Mouse (Mus musculus): Measurements from ENCODE around the gene Wfikkn2. TPM values are rescaled to one million over a fixed set of nuclear protein-coding genes. Genes with fewer than 3 reads are reported as not detected.

The Wfikkn2 gene
- polyA plus RNA-seq, 1 experiment from 2014 or later, result 0.15 TPM

DNA sequence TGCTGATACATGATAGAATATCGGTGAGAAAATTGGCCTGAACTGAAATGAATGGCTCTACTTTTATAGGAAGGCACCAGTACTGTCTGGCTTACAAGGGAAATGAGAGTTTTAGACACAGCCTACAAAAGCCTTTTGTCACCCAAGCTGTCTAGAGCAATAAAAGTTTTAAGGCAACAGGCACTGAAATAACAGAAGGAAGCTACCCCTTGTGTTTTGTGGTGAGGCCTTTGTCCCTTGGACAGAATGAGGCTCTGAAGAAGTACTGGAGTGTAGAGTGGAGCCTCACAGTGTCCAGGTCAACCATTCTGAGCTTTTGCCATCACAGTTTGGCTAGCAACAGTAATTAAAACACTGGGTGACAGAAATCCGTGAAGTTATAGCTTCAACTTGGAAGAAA lies 29.6 kb downstream of the Wfikkn2 start:
- ATAC-seq (ENCODE audit: insufficient read depth), result no peak
- H3K36me3 ChIP-seq (replicated peaks), result peaks cover 13% of the 10 kb centered on the region
- H3K9ac ChIP-seq, result no peak overlapping the region
- H3K4me1 ChIP-seq (replicated peaks), result peaks cover 24% of the 10 kb centered on the region
- 45% methylated on average over 2 of the region's 2 CpGs for WGBS (ENCODE audit: insufficient replicate concordance)
- H3K4me2 ChIP-seq, result no peak overlapping the region
- no peaks in the 10 kb centered on the region for H3K9me3 ChIP-seq (replicated peaks)
- H3K27ac ChIP-seq (replicated peaks), result no peak overlapping the region
- peaks cover 13% of the 10 kb centered on the region for H3K27me3 ChIP-seq
- no peak overlapping the region for H3K4me3 ChIP-seq (replicated peaks)

- peaks cover 24% of the 10 kb centered on the region for H3K4me1 ChIP-seq (replicated peaks)
- H3K9ac ChIP-seq, result no peak overlapping the region
- no peak for ATAC-seq (ENCODE audit: insufficient read depth)
- no peaks in the 10 kb centered on the region for H3K9me3 ChIP-seq (replicated peaks)
- no peak overlapping the region for H3K27ac ChIP-seq (replicated peaks)
- no peak overlapping the region for H3K4me3 ChIP-seq (replicated peaks)
- H3K4me2 ChIP-seq, result no peak overlapping the region
- H3K36me3 ChIP-seq (replicated peaks), result peaks cover 13% of the 10 kb centered on the region
- 90% methylated on average over 3 of the region's 3 CpGs for WGBS (ENCODE audit: insufficient replicate concordance)
- peaks cover 11% of the 10 kb centered on the region for H3K27me3 ChIP-seq
These were observed 30.2 kb downstream of the Wfikkn2 start for GRCm38 (mm10) chr11:94215581-94215980.

- H3K36me3 ChIP-seq (replicated peaks), result peaks cover 13% of the 10 kb centered on the region
- peaks cover 27% of the 10 kb centered on the region for H3K4me1 ChIP-seq (replicated peaks)
- H3K4me2 ChIP-seq, result 0 out of 2 replicates have a peak overlapping the region, but pooled peaks have one; percentile 10
- no peaks in the 10 kb centered on the region for H3K9me3 ChIP-seq (replicated peaks)
- H3K9ac ChIP-seq, result no peak overlapping the region
- H3K4me3 ChIP-seq (replicated peaks), result no peak overlapping the region
- no peak overlapping the region for H3K27ac ChIP-seq (replicated peaks)
- 89% methylated on average over 29 of the region's 29 CpGs for WGBS (ENCODE audit: insufficient replicate concordance)
- H3K27me3 ChIP-seq, result peaks cover under 1% of the 10 kb centered on the region
- no peak for ATAC-seq (ENCODE audit: insufficient read depth)
These were observed 31.8 kb downstream of the Wfikkn2 start for GRCm38 (mm10) chr11:94213735-94214594.

GRCm38 (mm10) chr11:94212997-94213396 lies 32.8 kb downstream of the Wfikkn2 start:
- H3K4me3 ChIP-seq (replicated peaks), result peak overlapping the region; percentile 92

GRCm38 (mm10) chr11:94212489-94212836 lies 33.3 kb downstream of the Wfikkn2 start:
- H3K9ac ChIP-seq, result peak overlapping the region; percentile 98
- H3K9me3 ChIP-seq (replicated peaks), result no peaks in the 10 kb centered on the region
- H3K4me3 ChIP-seq (replicated peaks), result peak overlapping the region; percentile 92
- peak overlapping the region; percentile 95 for H3K27ac ChIP-seq (replicated peaks)
- peak overlapping the region; percentile 98 for H3K4me2 ChIP-seq
- H3K36me3 ChIP-seq (replicated peaks), result peaks cover 13% of the 10 kb centered on the region
- no peaks in the 10 kb centered on the region for H3K27me3 ChIP-seq
- WGBS (ENCODE audit: insufficient replicate concordance), result 6% methylated on average over 7 of the region's 7 CpGs
- peaks cover 27% of the 10 kb centered on the region for H3K4me1 ChIP-seq (replicated peaks)
- no peak for ATAC-seq (ENCODE audit: insufficient read depth)

More at GRCm38 (mm10) chr11:94212997-94213396, 32.8 kb downstream of the Wfikkn2 start:
- peak overlapping the region; percentile 98 for H3K4me2 ChIP-seq
- H3K27me3 ChIP-seq, result no peaks in the 10 kb centered on the region
- peaks cover 27% of the 10 kb centered on the region for H3K4me1 ChIP-seq (replicated peaks)
- H3K27ac ChIP-seq (replicated peaks), result no peak overlapping the region
- no peaks in the 10 kb centered on the region for H3K9me3 ChIP-seq (replicated peaks)
- WGBS (ENCODE audit: insufficient replicate concordance), result 80% methylated on average over 4 of the region's 4 CpGs
- H3K36me3 ChIP-seq (replicated peaks), result peaks cover 13% of the 10 kb centered on the region
- ATAC-seq (ENCODE audit: insufficient read depth), result no peak
- no peak overlapping the region for H3K9ac ChIP-seq

DNA sequence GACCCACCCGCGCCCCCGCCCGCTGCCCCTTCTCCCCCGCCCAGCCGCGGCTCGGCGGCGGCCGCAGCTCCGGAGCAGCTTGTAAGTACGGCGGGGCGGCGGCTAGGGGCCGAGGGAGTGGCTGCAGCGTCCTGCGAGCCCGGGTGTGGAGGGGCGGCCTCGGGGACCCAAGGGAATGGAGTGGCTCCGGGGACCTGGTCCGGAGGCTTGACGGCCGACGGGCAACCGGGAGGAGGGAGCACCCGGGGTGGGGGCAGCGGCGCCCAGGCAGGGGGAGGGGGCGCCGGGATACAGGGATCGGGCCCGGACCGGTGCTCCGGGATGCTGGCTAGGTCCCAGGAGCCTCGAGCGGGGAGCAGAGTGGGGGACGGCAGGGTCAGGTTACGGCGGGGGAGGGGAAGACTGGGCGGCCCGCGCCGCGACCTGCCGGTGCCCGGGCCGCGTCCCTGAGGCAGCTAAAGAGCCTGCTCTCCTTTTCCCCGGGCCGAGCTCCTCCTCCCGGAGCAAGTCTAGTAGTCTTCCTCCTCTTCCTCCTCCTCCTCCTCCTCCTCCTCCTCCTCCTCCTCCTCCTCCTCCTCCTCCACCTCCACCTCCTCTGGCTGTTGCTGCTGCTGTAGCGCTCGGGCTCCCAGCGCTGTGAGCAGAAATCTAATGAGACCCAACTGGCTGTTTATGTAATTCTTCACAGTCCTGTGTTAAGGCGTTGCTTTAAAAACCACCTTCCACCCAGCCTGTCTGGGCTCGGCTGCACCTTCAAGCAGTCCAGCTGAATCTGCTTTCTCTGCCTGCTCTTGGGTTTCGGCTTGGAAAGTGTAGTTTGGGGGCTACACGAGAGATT lies 33.9 kb downstream of the Wfikkn2 start:
- peaks cover 13% of the 10 kb centered on the region for H3K36me3 ChIP-seq (replicated peaks)
- WGBS (ENCODE audit: insufficient replicate concordance), result 1% methylated on average over 50 of the region's 61 CpGs
- peak overlapping the region; percentile 98 for H3K4me2 ChIP-seq
- H3K4me1 ChIP-seq (replicated peaks), result peaks cover 27% of the 10 kb centered on the region
- H3K9me3 ChIP-seq (replicated peaks), result no peaks in the 10 kb centered on the region
- peak overlapping the region; percentile 92 for H3K4me3 ChIP-seq (replicated peaks)
- H3K27ac ChIP-seq (replicated peaks), result peak overlapping the region; percentile 95
- no peaks in the 10 kb centered on the region for H3K27me3 ChIP-seq
- ATAC-seq (ENCODE audit: insufficient read depth), result peak; percentile 38
- H3K9ac ChIP-seq, result peak overlapping the region; percentile 98

DNA sequence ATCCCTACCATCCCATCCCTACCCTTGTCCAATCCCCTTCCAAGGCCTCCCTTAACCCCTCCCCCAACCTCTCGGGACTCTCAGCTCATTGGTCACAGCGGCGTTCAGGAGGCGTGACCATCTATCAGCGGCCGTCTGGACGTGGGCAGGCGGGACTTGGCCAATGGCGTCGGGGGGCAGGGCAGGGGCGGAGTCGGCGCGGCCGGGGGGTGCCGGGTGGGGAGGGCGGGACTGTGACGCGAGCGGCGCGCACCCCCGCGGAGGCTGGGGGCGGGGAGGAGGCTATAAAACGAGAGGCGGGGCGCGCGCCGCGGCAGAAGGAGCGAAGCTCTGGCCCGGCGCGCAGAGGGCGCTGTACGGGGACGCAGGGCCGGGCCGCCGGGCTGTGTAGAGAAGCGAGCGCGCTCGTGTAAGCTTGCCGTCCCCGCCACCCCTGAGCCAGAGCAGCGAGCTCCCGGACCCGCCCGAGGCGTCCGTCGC lies 34.6 kb downstream of the Wfikkn2 start, which contains the start of gene Tob1:
TSS of gene Tob1 (plus strand) at position 331 of the 480 bp plus-strand sequence.
- Histone ChIP-seq H3K4me1 (replicated peaks) (peaks cover 28% of the 10 kb centered on the region), H3K36me3 (replicated peaks) (peaks cover 13% of the 10 kb centered on the region), H3K27me3 (no peaks in the 10 kb centered on the region), H3K9me3 (replicated peaks) (no peaks in the 10 kb centered on the region), H3K4me3 (replicated peaks) (peak within 1 kb of the TSS; percentile 92), H3K4me2 (peak within 1 kb of the TSS; percentile 98), H3K27ac (replicated peaks) (peak within 1 kb of the TSS; percentile 95), H3K9ac (peak within 1 kb of the TSS; percentile 98)
- peak; percentile 90 for ATAC-seq (ENCODE audit: insufficient read depth)
- under 1% methylated on average over 55 of the region's 55 CpGs for WGBS (ENCODE audit: insufficient replicate concordance)

DNA sequence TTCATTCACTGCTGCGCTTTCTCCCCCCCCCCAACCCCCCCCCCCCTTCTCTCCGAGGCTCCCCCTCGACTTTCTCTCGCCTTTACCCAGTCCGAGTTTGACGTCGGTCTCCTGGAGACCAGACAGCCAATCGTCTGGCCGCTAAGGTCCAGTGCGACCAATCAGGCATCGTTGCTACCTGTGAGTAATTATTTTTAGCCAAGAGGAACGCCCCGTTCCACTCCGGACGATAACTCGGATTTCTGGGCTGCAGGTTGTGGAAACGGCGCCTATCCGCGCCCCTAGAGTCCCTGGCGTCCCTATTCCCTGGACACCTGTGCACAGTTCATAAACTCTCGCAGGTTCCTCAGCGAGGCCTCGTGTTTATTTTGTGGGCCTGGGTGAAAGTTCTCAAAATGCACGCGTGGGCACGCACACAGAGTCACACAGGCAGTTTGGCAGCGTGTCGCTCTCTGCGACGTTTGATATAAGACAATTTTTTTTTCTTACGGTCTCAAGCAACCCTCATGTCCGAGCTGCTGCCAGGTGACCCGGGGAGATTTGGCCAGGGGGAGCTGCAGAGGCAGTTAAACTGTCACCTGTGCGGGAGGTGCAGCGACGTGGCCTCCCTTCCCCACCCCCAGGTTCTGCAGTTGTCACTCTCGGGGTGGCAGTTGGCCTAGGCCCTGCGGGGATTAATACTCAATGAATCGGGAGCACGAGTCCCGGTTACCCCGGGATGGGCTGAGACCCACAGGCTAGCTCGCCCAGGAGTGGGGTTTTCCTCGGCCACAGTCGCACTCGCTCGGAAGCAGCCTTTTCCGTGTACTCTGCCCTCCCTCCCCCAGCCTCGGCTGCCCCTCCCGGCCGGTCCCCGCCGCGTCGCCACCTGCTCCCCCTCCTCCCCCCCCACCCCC lies 35.4 kb downstream of the Wfikkn2 start:
- no peaks in the 10 kb centered on the region for H3K27me3 ChIP-seq
- peak overlapping the region; percentile 76 for H3K9ac ChIP-seq
- peaks cover 30% of the 10 kb centered on the region for H3K4me1 ChIP-seq (replicated peaks)
- H3K4me3 ChIP-seq (replicated peaks), result peak overlapping the region; percentile 92
- ATAC-seq (ENCODE audit: insufficient read depth), result peak; percentile 66
- H3K27ac ChIP-seq (replicated peaks), result peak overlapping the region; percentile 95
- under 1% methylated on average over 53 of the region's 56 CpGs for WGBS (ENCODE audit: insufficient replicate concordance)
- no peaks in the 10 kb centered on the region for H3K9me3 ChIP-seq (replicated peaks)
- H3K4me2 ChIP-seq, result peak overlapping the region; percentile 98
- H3K36me3 ChIP-seq (replicated peaks), result peaks cover 13% of the 10 kb centered on the region

DNA sequence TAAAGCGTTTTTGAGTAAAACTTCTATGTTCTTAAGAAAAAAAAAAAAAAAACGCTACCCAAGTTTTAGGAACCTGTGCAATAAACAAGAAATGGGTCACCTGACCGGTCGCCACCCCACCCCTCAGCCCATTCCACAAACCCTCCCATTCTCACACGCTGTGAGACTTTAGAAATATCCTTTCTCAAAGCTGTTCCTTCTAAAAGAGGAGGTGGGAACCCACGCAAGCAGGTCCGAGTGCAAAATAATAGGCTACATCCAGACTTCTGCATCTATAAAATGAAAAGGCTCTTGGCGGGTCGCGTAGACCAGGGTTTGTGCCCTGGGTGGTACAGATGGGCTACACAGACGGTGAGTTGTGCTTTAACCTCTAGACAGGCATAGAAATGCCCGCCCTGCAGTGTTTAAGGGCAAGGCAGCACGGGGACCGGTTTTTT lies 36.1 kb downstream of the Wfikkn2 start:
- Histone ChIP-seq H3K27me3 (no peaks in the 10 kb centered on the region), H3K4me3 (replicated peaks) (peak overlapping the region; percentile 92), H3K9ac (peak overlapping the region; percentile 72), H3K4me2 (peak overlapping the region; percentile 98), H3K36me3 (replicated peaks) (peaks cover 13% of the 10 kb centered on the region), H3K4me1 (replicated peaks) (peaks cover 32% of the 10 kb centered on the region), H3K27ac (replicated peaks) (peak overlapping the region; percentile 87), H3K9me3 (replicated peaks) (no peaks in the 10 kb centered on the region)
- WGBS (ENCODE audit: insufficient replicate concordance), result 4% methylated on average over 14 of the region's 14 CpGs
- ATAC-seq (ENCODE audit: insufficient read depth), result peak; percentile 3; the same call in 1 of the 2 replicates

All from liver, embryonic 15.5 days (tissue).